Mouse (Mus musculus): ENCODE measurements around the gene Trim16.

DNA sequence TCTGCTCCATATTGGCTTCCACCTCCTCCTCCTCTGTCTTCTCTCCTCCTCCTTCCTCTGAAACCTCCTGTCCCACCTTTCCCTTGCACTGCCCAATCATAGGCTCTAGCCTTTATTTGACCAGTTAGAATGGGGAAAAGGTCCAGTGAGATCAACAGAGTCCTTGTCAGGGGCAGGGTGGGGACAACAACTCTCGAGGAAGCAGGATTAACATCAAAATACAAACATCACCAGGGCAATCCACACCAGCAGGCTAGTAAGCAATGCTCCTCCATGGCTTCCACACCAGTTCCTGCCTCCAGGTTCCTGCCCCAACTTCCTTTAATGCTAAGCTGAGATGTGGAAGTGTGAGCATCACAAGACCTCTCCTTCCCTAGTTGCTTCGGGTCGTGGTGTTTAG is 25.7 kb downstream of the Trim16 start:
- no peak for TF ChIP-seq CTCF (IDR thresholded peaks at IDR 0.05; ENCODE audit: borderline replicate concordance, insufficient read depth, low read length)
- TF ChIP-seq POLR2A (IDR thresholded peaks at IDR 0.05; ENCODE audit: low read depth, low read length): no peak
